ENCODE assay signal across 9 mouse cellular contexts in the genomic region with DNA sequence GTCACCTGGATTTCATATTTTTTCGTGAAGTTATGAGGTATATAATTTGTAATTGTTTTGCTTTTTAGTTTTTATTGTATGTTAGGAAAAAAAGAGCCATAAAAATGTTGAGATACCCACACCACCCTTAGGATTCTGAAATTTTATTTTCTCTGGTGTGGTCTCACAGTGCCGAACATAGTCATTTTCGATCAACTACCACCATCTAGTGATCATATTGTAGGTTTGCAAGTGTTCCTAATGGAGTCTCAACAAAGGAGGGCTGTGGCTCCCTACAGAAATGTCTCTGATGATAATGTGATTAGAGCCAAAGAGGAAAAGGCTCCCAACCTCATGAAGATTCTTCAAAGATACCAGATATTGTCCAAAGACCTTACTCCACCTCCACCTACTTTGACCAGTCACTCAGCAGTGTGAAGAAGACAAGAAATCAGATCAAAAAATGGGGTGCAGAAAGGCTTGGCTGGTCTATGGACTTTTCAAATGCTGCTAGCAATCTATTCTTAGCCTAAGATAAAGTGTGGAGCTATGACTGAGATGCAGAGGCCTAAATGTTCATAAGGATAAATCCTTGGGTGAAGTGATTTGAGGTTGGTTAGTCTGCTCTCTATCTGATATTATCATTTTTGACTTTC.
DNase-seq lines count a peak whose midpoint lies in the region; ATAC-seq and TF ChIP-seq lines count a peak whose summit lies in the region.
"Had no signal": no experiment of that assay in that cellular context is flagged by ENCODE, and none has a peak within 500 bp of the region (broad histone marks: within the 10 kb centered on the region; RNA-seq: fewer than 3 reads in every experiment).

No protein-coding gene starts in this region.

- peak; percentile 66 for TF ChIP-seq CTCF in layer of hippocampus, adult 2 months (conservative IDR thresholded peaks at IDR 0.05)

- no peaks in the 10 kb centered on the region for H3K27me3 ChIP-seq in hindbrain, embryonic 13.5 days
- H3K27me3 ChIP-seq in neural tube, embryonic 12.5 days (replicated peaks) = no peaks in the 10 kb centered on the region
- H3K27me3 ChIP-seq: megakaryocyte, embryonic 14.5 days had no signal

- no peak overlapping the region for H3K27ac ChIP-seq in layer of hippocampus, adult 2 months
- no peak overlapping the region for H3K27ac ChIP-seq in hindbrain, embryonic 13.5 days
- no peak overlapping the region for H3K27ac ChIP-seq in neural tube, embryonic 12.5 days

- H3K4me2 ChIP-seq in hindbrain, embryonic 13.5 days = no peak overlapping the region
- no peak overlapping the region for H3K4me2 ChIP-seq in neural tube, embryonic 12.5 days (replicated peaks)

- 49% methylated on average over 3 of the region's 3 CpGs for WGBS in hindbrain, embryonic 13.5 days
- 48% methylated on average over 3 of the region's 3 CpGs for WGBS in neural tube, embryonic 12.5 days

- no peaks in the 10 kb centered on the region for H3K9me3 ChIP-seq in hindbrain, embryonic 13.5 days
- H3K9me3 ChIP-seq in neural tube, embryonic 12.5 days = no peaks in the 10 kb centered on the region
- H3K9me3 ChIP-seq: megakaryocyte, embryonic 14.5 days had no signal

- H3K36me3 ChIP-seq in hindbrain, embryonic 13.5 days = peaks cover 29% of the 10 kb centered on the region
- peaks cover 10% of the 10 kb centered on the region for H3K36me3 ChIP-seq in neural tube, embryonic 12.5 days

- no peak overlapping the region for H3K9ac ChIP-seq in hindbrain, embryonic 13.5 days
- H3K9ac ChIP-seq in neural tube, embryonic 12.5 days = no peak overlapping the region

- peaks cover 5% of the 10 kb centered on the region; the same call in 1 of the 2 replicates for H3K4me1 ChIP-seq in hindbrain, embryonic 13.5 days (replicated peaks)
- H3K4me1 ChIP-seq in neural tube, embryonic 12.5 days = no peaks in the 10 kb centered on the region
- H3K4me1 ChIP-seq: megakaryocyte, embryonic 14.5 days had no signal

- ATAC-seq in hindbrain, embryonic 13.5 days (ENCODE audit: low FRiP score) = peak; percentile 88
- ATAC-seq in neural tube, embryonic 12.5 days (ENCODE audit: low FRiP score, low read depth) = peak; percentile 90

- no peak overlapping the region for H3K4me3 ChIP-seq in layer of hippocampus, adult 2 months
- no peak overlapping the region for H3K4me3 ChIP-seq in hindbrain, embryonic 13.5 days
- H3K4me3 ChIP-seq in neural tube, embryonic 12.5 days = no peak overlapping the region
- H3K4me3 ChIP-seq: megakaryocyte, embryonic 14.5 days had no signal

- no peak for DNase-seq in layer of hippocampus, adult 2 months (ENCODE audit: low spot score in 2 of 2)
- DNase-seq in layer of hippocampus, adult 8-10 months (ENCODE audit: low spot score in 2 of 2) = no peak
- DNase-seq in brain, adult 2 months (ENCODE audit: low read depth, low spot score) = peak; percentile 65
- DNase-seq in right cerebral cortex, adult 18-20 months = no peak
- no peak for DNase-seq in thymus, postnatal 25 days
- DNase-seq in B cell, adult 2 months = no peak
